Mouse (Mus musculus) lung, embryonic 16.5 days (tissue): ENCODE results near the gene Paox. TPM values are rescaled to one million over a fixed set of nuclear protein-coding genes. Genes with fewer than 3 reads are reported as not detected.

Source experiments
- ATAC-seq: fragments of 200-750 bp; cut with Nextera tagmentation; 2 replicates; pipeline ENCODE4 v1.8.0; 2017; ENCODE audit warnings: low read depth, mild to moderate bottlenecking, moderate library complexity
- H3K27ac ChIP-seq: fragments of 300-500 bp; sonication (generic); 2 replicates; pipeline ENCODE4 v1.5.1; 2014; ENCODE audit warnings: mild to moderate bottlenecking, control low read depth, low read length
- H3K27me3 ChIP-seq: fragments of 300-500 bp; sonication (generic); 2 replicates; pipeline ENCODE4 v1.6.1; 2014; ENCODE audit warnings: low read depth, low read length, mixed read lengths; ENCODE audit not compliant: control insufficient read depth, insufficient read depth
- H3K36me3 ChIP-seq: fragments of 300-500 bp; sonication (generic); 2 replicates; pipeline ENCODE4 v1.6.1; 2014; ENCODE audit warnings: low read length; ENCODE audit not compliant: control insufficient read depth, insufficient read depth
- H3K4me1 ChIP-seq: fragments of 300-500 bp; sonication (generic); replicated peaks from 2 replicates; pipeline ENCODE4 v1.6.1; 2014; ENCODE audit warnings: low read length, mixed read lengths; ENCODE audit not compliant: control insufficient read depth, insufficient read depth
- H3K4me2 ChIP-seq: fragments of 300-500 bp; sonication (generic); 2 replicates; pipeline ENCODE4 v1.6.1; 2014; ENCODE audit warnings: low read depth, low read length, control low read depth
- H3K4me3 ChIP-seq: fragments of 300-500 bp; sonication (generic); 2 replicates; pipeline ENCODE4 v1.5.1; 2014; ENCODE audit warnings: mild to moderate bottlenecking, low read length, control low read depth
- H3K9ac ChIP-seq: fragments of 300-500 bp; sonication (generic); 2 replicates; pipeline ENCODE4 v1.6.1; 2014; ENCODE audit warnings: low read length, control low read depth
- H3K9me3 ChIP-seq: fragments of 300-500 bp; sonication (generic); 2 replicates; pipeline ENCODE4 v1.6.1; 2016; ENCODE audit warnings: low read length; ENCODE audit not compliant: control insufficient read depth
- WGBS: fragments of 180-500 bp; shearing (Covaris S2); extraction: QIAGEN DNeasy Blood & Tissue Kit; methylation state at CpG from one replicate; pipeline ENCODE4 v1.1.7; 2014; 5-methylcytosine and 5-hydroxymethylcytosine counted together
- polyA plus RNA-seq: library from polyadenylated mRNA; unstranded; fragments of >200 nt; fragmentation: Nextera tagmentation; extraction: Ambion mirVana; gene quantifications from 2 replicates; pipeline ENCODE4 v1.2.1, GENCODE M21; 2015

The Paox gene
- polyA plus RNA-seq, 1 experiment from 2014 or later = 21.3 TPM

GRCm38 (mm10) chr7:140090601-140091000, 25.0 kb upstream of the Paox start:
- Histone ChIP-seq H3K9me3 (no peaks in the 10 kb centered on the region), H3K9ac (no peak overlapping the region), H3K4me1 (no peaks in the 10 kb centered on the region), H3K27ac (no peak overlapping the region), H3K36me3 (no peaks in the 10 kb centered on the region), H3K4me2 (no peak overlapping the region), H3K27me3 (no peaks in the 10 kb centered on the region; the same call in 1 of the 2 replicates), H3K4me3 (no peak overlapping the region)
- WGBS = 74% methylated on average over 10 of the region's 10 CpGs
- ATAC-seq = no peak

GRCm38 (mm10) chr7:140092924-140093528, 22.6 kb upstream of the Paox start, which contains the start of gene Prap1:
Gene Prap1 (plus strand): TSS chr7:140093395.
- 72% methylated on average over 5 of the region's 5 CpGs for WGBS
- H3K27ac ChIP-seq = no peak within 1 kb of the TSS
- no peaks in the 10 kb centered on the region for H3K9me3 ChIP-seq
- H3K36me3 ChIP-seq = no peaks in the 10 kb centered on the region
- no peak within 1 kb of the TSS for H3K9ac ChIP-seq
- H3K27me3 ChIP-seq = no peaks in the 10 kb centered on the region
- no peak for ATAC-seq
- no peak within 1 kb of the TSS for H3K4me2 ChIP-seq
- H3K4me3 ChIP-seq = no peak within 1 kb of the TSS
- no peaks in the 10 kb centered on the region for H3K4me1 ChIP-seq

DNA sequence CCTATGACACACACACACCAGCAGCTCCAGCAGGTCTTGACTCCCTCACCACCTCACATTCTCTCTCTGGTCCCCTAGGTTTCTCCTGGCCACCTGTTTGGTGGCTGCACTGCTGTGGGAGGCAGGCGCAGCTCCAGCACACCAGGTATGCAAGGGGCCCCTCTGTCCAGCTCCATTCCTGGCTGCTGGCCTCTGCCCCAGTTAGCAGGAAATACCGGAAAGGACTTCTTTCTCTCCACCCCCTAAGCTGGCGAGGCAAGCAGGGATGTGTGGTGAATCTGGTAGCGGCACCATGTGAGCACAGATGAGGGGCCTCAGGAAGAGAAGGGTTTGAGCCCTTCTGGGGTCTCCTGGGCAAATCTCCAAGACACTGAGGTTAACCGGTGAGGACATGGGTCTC, 20.6 kb upstream of the Paox start:
- ATAC-seq = no peak
- no peak overlapping the region for H3K9ac ChIP-seq
- WGBS = 40% methylated on average over 5 of the region's 5 CpGs

DNA sequence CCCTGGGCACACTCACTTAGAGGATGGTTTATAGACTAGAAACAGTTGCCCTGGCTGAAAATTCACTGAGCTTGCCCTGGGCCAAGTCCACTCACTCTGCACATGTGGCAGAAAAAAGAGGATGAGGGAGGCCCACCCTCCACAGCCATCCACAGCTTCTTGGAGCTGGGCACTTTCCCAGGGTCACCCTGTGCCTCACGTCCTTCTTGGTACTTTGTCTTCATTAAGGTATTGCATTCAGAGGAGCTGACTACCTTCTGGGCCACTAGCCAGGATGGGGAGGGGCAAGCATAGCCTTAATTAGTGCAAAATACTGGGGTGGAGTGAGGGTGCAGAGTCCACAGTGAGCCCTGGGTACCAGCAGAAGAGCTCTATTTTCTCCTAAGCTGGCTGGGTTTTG, 20.0 kb upstream of the Paox start:
- WGBS = 27% methylated on average over 1 of the region's 1 CpGs
- Histone ChIP-seq H3K36me3 (no peaks in the 10 kb centered on the region), H3K4me3 (no peak overlapping the region), H3K4me1 (no peaks in the 10 kb centered on the region), H3K9ac (no peak overlapping the region), H3K4me2 (no peak overlapping the region), H3K27me3 (no peaks in the 10 kb centered on the region), H3K9me3 (no peaks in the 10 kb centered on the region), H3K27ac (no peak overlapping the region)
- ATAC-seq = no peak

More for the DNA sequence above, 20.6 kb upstream of the Paox start:
- Histone ChIP-seq H3K9me3 (no peaks in the 10 kb centered on the region), H3K4me3 (no peak overlapping the region), H3K36me3 (no peaks in the 10 kb centered on the region), H3K27me3 (no peaks in the 10 kb centered on the region), H3K4me1 (no peaks in the 10 kb centered on the region), H3K27ac (no peak overlapping the region), H3K4me2 (no peak overlapping the region)

GRCm38 (mm10) chr7:140096055-140096454, 19.5 kb upstream of the Paox start:
- Histone ChIP-seq H3K4me3 (no peak overlapping the region), H3K4me1 (no peaks in the 10 kb centered on the region), H3K9me3 (no peaks in the 10 kb centered on the region), H3K27ac (no peak overlapping the region), H3K9ac (no peak overlapping the region), H3K36me3 (no peaks in the 10 kb centered on the region), H3K4me2 (no peak overlapping the region), H3K27me3 (no peaks in the 10 kb centered on the region)
- no peak for ATAC-seq

- Histone ChIP-seq H3K4me1 (peaks cover 12% of the 10 kb centered on the region), H3K4me3 (no peak overlapping the region), H3K9ac (no peak overlapping the region), H3K4me2 (no peak overlapping the region), H3K9me3 (no peaks in the 10 kb centered on the region), H3K36me3 (no peaks in the 10 kb centered on the region), H3K27me3 (no peaks in the 10 kb centered on the region), H3K27ac (no peak overlapping the region)
- ATAC-seq = no peak
- 88% methylated on average over 1 of the region's 1 CpGs for WGBS
These were observed 17.1 kb upstream of the Paox start for GRCm38 (mm10) chr7:140098466-140098865.

GRCm38 (mm10) chr7:140101498-140101897, 14.1 kb upstream of the Paox start:
- Histone ChIP-seq H3K9me3 (no peaks in the 10 kb centered on the region), H3K9ac (peak overlapping the region; percentile 69), H3K4me2 (peak overlapping the region; percentile 86), H3K4me3 (peak overlapping the region; percentile 55), H3K4me1 (peaks cover 12% of the 10 kb centered on the region), H3K27me3 (no peaks in the 10 kb centered on the region), H3K27ac (no peak overlapping the region), H3K36me3 (peaks cover 11% of the 10 kb centered on the region; the same call in 1 of the 2 replicates)
- WGBS = 76% methylated on average over 10 of the region's 10 CpGs
- no peak for ATAC-seq

DNA sequence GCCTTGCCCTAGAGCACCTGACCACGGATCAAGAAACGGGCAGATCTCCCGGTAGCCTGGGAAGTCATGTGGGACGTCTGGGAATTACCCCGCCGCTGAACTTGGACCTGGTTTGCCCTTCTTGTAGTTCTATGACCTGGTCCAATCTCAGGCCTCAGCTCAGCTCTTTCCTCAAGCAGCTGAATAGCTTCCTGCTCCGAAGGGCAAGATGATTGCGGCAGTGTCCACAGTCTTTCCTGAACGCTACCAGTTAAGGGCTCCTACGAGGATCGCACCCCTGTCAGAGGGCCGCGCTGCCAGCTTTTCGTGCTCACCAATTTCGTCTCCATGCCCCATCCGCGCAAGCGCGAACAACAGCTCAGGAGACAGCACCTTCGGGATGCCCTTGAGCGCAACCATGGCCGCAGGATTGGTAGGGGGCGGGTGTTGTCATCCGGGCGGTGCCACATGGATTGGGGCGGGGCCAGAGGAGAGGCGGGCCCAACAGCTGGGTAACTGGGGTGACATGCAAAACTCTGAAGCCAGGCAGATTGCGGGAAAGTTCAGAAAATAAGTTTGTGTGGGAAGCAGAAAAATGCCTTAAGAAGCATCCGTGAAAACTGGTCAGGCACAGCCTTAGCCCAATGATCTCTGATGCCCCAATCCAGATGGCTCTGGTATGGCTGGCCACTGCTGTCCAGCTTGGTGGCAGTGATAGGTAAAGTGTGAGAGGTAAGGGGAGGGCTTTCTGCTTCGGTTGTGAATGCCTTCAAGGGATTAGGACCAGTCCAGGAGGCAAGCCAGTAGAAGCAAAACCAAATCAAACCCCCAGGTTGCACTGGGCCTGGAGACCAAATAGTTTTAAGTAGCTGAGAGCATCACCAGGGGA, 13.4 kb upstream of the Paox start, which contains the start of gene Fuom:
Gene Fuom, minus strand, starts transcription at position 449 of the 868 bp plus-strand sequence.
- H3K9me3 ChIP-seq = no peaks in the 10 kb centered on the region
- no peaks in the 10 kb centered on the region for H3K27me3 ChIP-seq
- peak; percentile 94 for ATAC-seq
- no peak within 1 kb of the TSS for H3K27ac ChIP-seq
- peak within 1 kb of the TSS; percentile 69 for H3K9ac ChIP-seq
- peak within 1 kb of the TSS; percentile 55 for H3K4me3 ChIP-seq
- H3K4me1 ChIP-seq = peaks cover 12% of the 10 kb centered on the region
- H3K36me3 ChIP-seq = peaks cover 11% of the 10 kb centered on the region; the same call in 1 of the 2 replicates
- WGBS = under 1% methylated on average over 30 of the region's 30 CpGs
- peak within 1 kb of the TSS; percentile 86 for H3K4me2 ChIP-seq

DNA sequence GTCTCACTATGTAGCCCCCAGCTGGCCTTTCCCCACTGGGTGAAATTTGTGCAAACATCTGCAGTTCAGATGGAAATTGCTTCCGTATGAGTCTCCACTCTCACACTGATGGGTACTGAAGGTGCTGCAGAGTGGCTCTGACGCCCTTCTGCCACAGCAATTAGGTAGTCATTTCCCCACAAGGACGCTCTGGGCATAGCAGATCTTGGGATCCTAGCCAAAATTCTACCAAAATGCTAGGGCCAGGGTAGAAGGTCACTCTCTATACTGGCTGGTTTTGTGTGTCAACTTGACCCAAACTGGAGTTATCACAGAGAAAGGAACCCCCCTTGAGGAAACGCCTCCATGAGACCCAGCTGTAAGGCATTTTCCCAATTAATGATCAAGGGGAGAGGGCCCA, 11.6 kb upstream of the Paox start:
- Histone ChIP-seq H3K27ac (no peak overlapping the region), H3K36me3 (peaks cover 19% of the 10 kb centered on the region)

More for the DNA sequence above, 11.6 kb upstream of the Paox start:
- WGBS = 65% methylated on average over 4 of the region's 4 CpGs
- no peak for ATAC-seq
- no peaks in the 10 kb centered on the region for H3K9me3 ChIP-seq
- no peaks in the 10 kb centered on the region for H3K27me3 ChIP-seq
- no peak overlapping the region for H3K4me3 ChIP-seq
- H3K9ac ChIP-seq = no peak overlapping the region
- no peak overlapping the region for H3K4me2 ChIP-seq
- peaks cover 12% of the 10 kb centered on the region for H3K4me1 ChIP-seq
